Mouse (Mus musculus) lung, postnatal 0 days (tissue): ENCODE measurements around the gene Fam168a.

Source experiments
- CTCF ChIP-seq: IDR thresholded peaks from 2 replicates; pipeline ENCODE4 v1.5.1; 2016; ENCODE audit warnings: antibody characterized with exemption, mild to moderate bottlenecking
- EP300 ChIP-seq: IDR thresholded peaks from 2 replicates; pipeline ENCODE4 v1.6.1; 2016; ENCODE audit warnings: antibody characterized with exemption, mild to moderate bottlenecking, control low read depth

DNA sequence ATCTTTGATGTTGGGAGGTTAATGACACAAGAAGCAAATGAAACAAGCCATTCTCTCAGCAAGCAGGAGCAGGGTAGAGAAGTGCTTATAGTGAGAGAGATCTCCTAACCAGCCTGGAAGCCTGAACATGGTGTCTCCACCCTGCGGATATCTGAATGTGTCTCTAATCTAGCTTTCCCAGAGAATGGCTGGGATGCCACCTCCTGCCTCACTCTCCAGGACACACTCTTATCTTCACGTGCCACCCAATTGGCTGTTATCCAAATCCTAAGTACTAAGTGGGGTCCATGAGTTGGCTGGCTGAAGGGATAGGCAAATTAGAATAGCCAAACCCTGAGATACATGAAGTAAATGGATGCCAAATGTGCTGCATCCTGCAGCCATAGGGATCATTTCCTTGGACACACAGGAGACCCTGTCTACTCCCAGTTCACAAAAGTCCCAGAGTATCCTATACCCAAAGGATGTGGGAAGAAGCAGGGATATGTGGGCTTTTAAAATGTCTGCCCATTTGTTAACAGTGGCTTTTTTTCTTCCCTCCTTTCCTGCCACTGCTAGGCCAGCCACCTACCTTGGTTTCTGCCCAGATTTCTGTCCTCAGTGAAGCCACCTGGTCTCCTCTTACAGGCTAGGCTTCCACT, 138.1 kb downstream of the Fam168a start:
- TF ChIP-seq CTCF, result no peak
- no peak for TF ChIP-seq EP300
